Mouse (Mus musculus) heart, postnatal 36 days (tissue): Measurements from ENCODE around the gene Wrb. TPM values are rescaled to one million over a fixed set of nuclear protein-coding genes. Genes with fewer than 3 reads are reported as not detected.
"Not testable (repeated sequence)": the region's sequence is repeated elsewhere in the genome, so short reads cannot be mapped to it uniquely, and the experiment has no call there.

ENCODE experiments used
- DNase-seq, 2 experiments: peaks; one replicate each; pipeline ENCODE4 v3.0.0; 2021 to 2022
- intact Hi-C: fragments of 180-260 bp; cut with DNase I; formaldehyde crosslinking; loops from one replicate; pipeline ENCODE4 v1.15.1; 2025
- total RNA-seq, 2 experiments: library from RNA; stranded (reverse); gene quantifications; 2 replicates each; pipeline ENCODE4 v1.2.3; 2021

The Wrb gene
- total RNA-seq: 10 to 100 TPM; 14.3 to 15.5 TPM

- DNase-seq: peak; percentile 100
- intact Hi-C loops: loop anchor here (2.0 kb wide), 3 partner anchors 16 to 154 kb away; partner anchors contain the start of genes Brwd1 and Psmg1
Observed at GRCm38 (mm10) chr16:96145110-96145800, at the start of gene Wrb. Gene Wrb, plus strand, starts transcription at chr16:96145407.

- no peak for DNase-seq
- intact Hi-C loops: loop anchor here (10.0 kb wide), 1 partner anchor 249 kb away; no protein-coding TSS in a partner anchor
Observed at GRCm38 (mm10) chr16:96095966-96096365, 49.2 kb upstream of the Wrb start.

- not testable (repeated sequence) for DNase-seq
- intact Hi-C loops: loop anchor here (10.0 kb wide), 1 partner anchor 247 kb away; no protein-coding TSS in a partner anchor
Observed at GRCm38 (mm10) chr16:96097811-96098210, 47.4 kb upstream of the Wrb start.

GRCm38 (mm10) chr16:96103036-96103435 is 42.2 kb upstream of the Wrb start:
- no peak for DNase-seq
- intact Hi-C loops: no loop called here

- intact Hi-C loops: no loop called here
- DNase-seq: no peak
Observed at GRCm38 (mm10) chr16:96109673-96110072, 35.5 kb upstream of the Wrb start.

GRCm38 (mm10) chr16:96110655-96111345 is 34.4 kb upstream of the Wrb start:
- DNase-seq: no peak
- intact Hi-C loops: no loop called here

- no peak for DNase-seq
- intact Hi-C loops: no loop called here
Observed at GRCm38 (mm10) chr16:96112769-96113168, 32.4 kb upstream of the Wrb start.

- intact Hi-C loops: loop anchor here (5.0 kb wide), 1 partner anchor 38 kb away; no protein-coding TSS in a partner anchor
- DNase-seq: no peak
Observed at GRCm38 (mm10) chr16:96114729-96115128, 30.5 kb upstream of the Wrb start.

GRCm38 (mm10) chr16:96120022-96120623 is 25.1 kb upstream of the Wrb start:
- DNase-seq: no peak
- intact Hi-C loops: no loop called here

GRCm38 (mm10) chr16:96126684-96127171 is 18.5 kb upstream of the Wrb start:
- DNase-seq: peak in 1 of 2 experiments; percentile 16
- intact Hi-C loops: loop anchor here (2.0 kb wide), 1 partner anchor 42 kb away; no protein-coding TSS in a partner anchor

- intact Hi-C loops: loop anchor here (2.0 kb wide), 1 partner anchor 42 kb away; no protein-coding TSS in a partner anchor
- DNase-seq: no peak
Observed at GRCm38 (mm10) chr16:96127288-96127656, 17.9 kb upstream of the Wrb start.

GRCm38 (mm10) chr16:96127657-96128344 is 17.4 kb upstream of the Wrb start, which contains the start of gene Hmgn1:
Gene Hmgn1, minus strand, starts transcription at chr16:96127729.
- intact Hi-C loops: loop anchor here (2.0 kb wide), 2 partner anchors 17 to 43 kb away; partner anchors contain the start of gene Wrb
- DNase-seq: peak; percentile 92 to 93

GRCm38 (mm10) chr16:96128466-96128865 is 16.7 kb upstream of the Wrb start:
- DNase-seq: no peak
- intact Hi-C loops: loop anchor here (2.0 kb wide), 1 partner anchor 16 kb away; the partner anchor contains the start of gene Wrb

- DNase-seq: not testable (repeated sequence)
- intact Hi-C loops: loop anchor here (2.0 kb wide), 3 partner anchors 16 to 154 kb away; partner anchors contain the start of genes Brwd1 and Psmg1
Observed at GRCm38 (mm10) chr16:96144748-96145109, 478 bp upstream of the Wrb start.

- intact Hi-C loops: loop anchor here (2.0 kb wide), 3 partner anchors 17 to 155 kb away; partner anchors contain the start of genes Brwd1 and Psmg1
- DNase-seq: no peak
Observed at GRCm38 (mm10) chr16:96145814-96146213, 607 bp downstream of the Wrb start.

GRCm38 (mm10) chr16:96148834-96149233 is 3.6 kb downstream of the Wrb start:
- intact Hi-C loops: no loop called here
- no peak for DNase-seq

GRCm38 (mm10) chr16:96149311-96149710 is 4.1 kb downstream of the Wrb start:
- intact Hi-C loops: no loop called here
- no peak for DNase-seq

GRCm38 (mm10) chr16:96150995-96151394 is 5.8 kb downstream of the Wrb start:
- intact Hi-C loops: loop anchor here (2.0 to 5.0 kb wide), 2 partner anchors 34 to 106 kb away; no protein-coding TSS in a partner anchor
- peak; percentile 29 to 33 for DNase-seq

GRCm38 (mm10) chr16:96151551-96151950 is 6.3 kb downstream of the Wrb start:
- intact Hi-C loops: loop anchor here (2.0 to 5.0 kb wide), 2 partner anchors 34 to 107 kb away; no protein-coding TSS in a partner anchor
- DNase-seq: peak; percentile 75 to 82

- no peak for DNase-seq
- intact Hi-C loops: loop anchor here (5.0 kb wide), 1 partner anchor 37 kb away; no protein-coding TSS in a partner anchor
Observed at GRCm38 (mm10) chr16:96154476-96154875, 9.3 kb downstream of the Wrb start.
